Mouse (Mus musculus): Measurements from ENCODE around the gene Ezh1. TPM values are rescaled to one million over a fixed set of nuclear protein-coding genes. Genes with fewer than 3 reads are reported as not detected.
"Not testable (repeated sequence)": the region's sequence is repeated elsewhere in the genome, so short reads cannot be mapped to it uniquely, and the experiment has no call there.

Ezh1 gene
- polyA plus RNA-seq, 1 experiment from 2014 or later, result 14.8 TPM

DNA sequence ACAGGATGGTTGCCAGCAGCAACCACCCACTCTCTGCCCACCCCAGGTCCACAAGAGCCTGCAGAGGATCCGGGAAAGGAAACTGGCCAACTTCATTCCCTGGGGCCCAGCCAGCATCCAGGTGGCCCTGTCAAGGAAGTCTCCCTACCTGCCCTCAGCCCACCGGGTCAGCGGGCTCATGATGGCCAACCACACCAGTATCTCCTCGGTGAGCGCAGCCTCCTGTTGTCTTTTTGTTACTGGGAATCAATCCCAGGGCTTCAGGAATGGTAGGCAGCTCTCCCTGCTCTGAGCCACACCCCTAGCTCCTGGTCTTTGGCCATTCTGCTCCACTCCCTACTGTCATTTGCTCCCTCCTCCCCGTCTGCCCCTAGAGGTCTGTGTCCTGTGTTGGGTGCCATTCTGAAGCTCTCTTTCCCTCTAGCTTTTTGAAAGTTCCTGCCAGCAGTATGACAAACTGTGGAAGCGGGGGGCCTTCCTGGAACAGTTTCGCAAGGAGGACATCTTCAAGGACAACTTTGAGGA, 65.2 kb downstream of the Ezh1 start:
- H3K9me3 ChIP-seq (ENCODE audit: control insufficient read depth, low read length); H3K9ac ChIP-seq (ENCODE audit: low read depth, low read length); H3K4me1 ChIP-seq (ENCODE audit: control insufficient read depth, insufficient read depth, low read length); H3K4me2 ChIP-seq (ENCODE audit: low read depth, low read length); DNase-seq (ENCODE audit: low spot score); H3K27ac ChIP-seq (replicated peaks; ENCODE audit: low read depth, low read length); ATAC-seq (ENCODE audit: low read depth); H3K4me3 ChIP-seq (ENCODE audit: low read depth, low read length): not testable (repeated sequence)
- Histone ChIP-seq H3K27me3 (replicated peaks; ENCODE audit: control insufficient read depth, insufficient read depth, low read length) (peaks cover 35% of the 10 kb centered on the region), H3K36me3 (ENCODE audit: control insufficient read depth, insufficient read depth, low read length) (peaks cover 47% of the 10 kb centered on the region)
- WGBS, result 75% methylated on average over 4 of the region's 8 CpGs

DNA sequence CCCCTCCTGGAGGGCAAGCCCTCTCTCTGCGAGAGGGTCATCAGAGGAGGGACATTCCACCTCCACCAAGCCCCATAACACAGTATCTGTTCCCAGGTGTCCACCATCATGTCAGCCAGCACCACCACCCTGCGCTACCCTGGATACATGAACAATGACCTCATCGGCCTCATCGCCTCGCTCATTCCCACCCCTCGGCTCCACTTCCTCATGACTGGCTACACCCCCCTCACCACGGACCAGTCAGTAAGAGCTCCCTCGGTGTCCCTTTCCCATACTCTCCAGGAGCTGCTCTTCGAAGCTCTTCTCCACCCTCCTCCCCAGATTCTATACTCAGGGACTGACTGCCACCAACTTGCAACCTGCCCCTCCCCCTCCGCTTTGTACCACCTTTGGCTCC, 66.1 kb downstream of the Ezh1 start:
- not testable (repeated sequence) for ATAC-seq (ENCODE audit: low read depth); H3K4me2 ChIP-seq (ENCODE audit: low read depth, low read length); DNase-seq (ENCODE audit: low spot score); H3K9me3 ChIP-seq (ENCODE audit: control insufficient read depth, low read length); H3K4me3 ChIP-seq (ENCODE audit: low read depth, low read length); H3K9ac ChIP-seq (ENCODE audit: low read depth, low read length); H3K27ac ChIP-seq (replicated peaks; ENCODE audit: low read depth, low read length)
- Histone ChIP-seq H3K27me3 (replicated peaks; ENCODE audit: control insufficient read depth, insufficient read depth, low read length) (peaks cover 26% of the 10 kb centered on the region), H3K4me1 (ENCODE audit: control insufficient read depth, insufficient read depth, low read length) (peaks cover 10% of the 10 kb centered on the region; the same call in 1 of the 2 replicates), H3K36me3 (ENCODE audit: control insufficient read depth, insufficient read depth, low read length) (peaks cover 38% of the 10 kb centered on the region)
- 81% methylated on average over 8 of the region's 10 CpGs for WGBS

- peak; percentile 88 for DNase-seq (ENCODE audit: low spot score)
- peak; percentile 89 for ATAC-seq (ENCODE audit: low read depth)
- no peaks in the 10 kb centered on the region for H3K9me3 ChIP-seq (ENCODE audit: control insufficient read depth, low read length)
- H3K36me3 ChIP-seq (ENCODE audit: control insufficient read depth, insufficient read depth, low read length), result no peaks in the 10 kb centered on the region
- 3% methylated on average over 22 of the region's 36 CpGs for WGBS
- H3K4me2 ChIP-seq (ENCODE audit: low read depth, low read length), result peak within 1 kb of the TSS; percentile 63
- peak within 1 kb of the TSS; percentile 66; the same call in 1 of the 2 replicates for H3K27ac ChIP-seq (replicated peaks; ENCODE audit: low read depth, low read length)
- peak within 1 kb of the TSS; percentile 38 for H3K4me3 ChIP-seq (ENCODE audit: low read depth, low read length)
- H3K27me3 ChIP-seq (replicated peaks; ENCODE audit: control insufficient read depth, insufficient read depth, low read length), result no peaks in the 10 kb centered on the region
- H3K4me1 ChIP-seq (ENCODE audit: control insufficient read depth, insufficient read depth, low read length), result peaks cover 4% of the 10 kb centered on the region; the same call in 1 of the 2 replicates
- H3K9ac ChIP-seq (ENCODE audit: low read depth, low read length), result peak within 1 kb of the TSS; percentile 62
Observed at GRCm38 (mm10) chr11:101155728-101156371, 70.4 kb downstream of the Ezh1 start, which contains the start of gene Tubg2. Gene Tubg2, plus strand, starts transcription at chr11:101155907.

DNA sequence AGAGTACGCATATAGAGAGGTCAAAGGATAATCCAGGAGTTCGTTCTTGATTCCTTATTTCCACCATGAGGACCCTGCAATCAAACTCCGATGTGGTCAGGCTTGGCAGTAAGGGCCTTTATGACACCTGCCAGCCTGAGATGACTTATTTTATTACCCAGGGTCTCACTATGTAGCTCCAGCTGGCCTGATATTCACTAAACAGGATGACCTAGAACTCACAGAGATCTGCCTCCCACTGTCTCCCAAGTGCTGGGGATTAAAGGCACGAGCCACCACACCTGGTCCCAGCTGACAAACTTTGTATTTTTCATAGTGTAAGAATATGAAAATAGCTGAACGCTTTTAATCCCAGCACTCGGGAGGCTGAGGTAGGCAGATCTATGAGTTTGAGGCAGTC, 71.1 kb downstream of the Ezh1 start:
- Histone ChIP-seq H3K36me3 (ENCODE audit: control insufficient read depth, insufficient read depth, low read length) (no peaks in the 10 kb centered on the region), H3K9ac (ENCODE audit: low read depth, low read length) (no peak overlapping the region), H3K4me3 (ENCODE audit: low read depth, low read length) (no peak overlapping the region), H3K4me2 (ENCODE audit: low read depth, low read length) (peak overlapping the region; percentile 63; the same call in 1 of the 2 replicates), H3K4me1 (ENCODE audit: control insufficient read depth, insufficient read depth, low read length) (peaks cover 4% of the 10 kb centered on the region; the same call in 1 of the 2 replicates), H3K27ac (replicated peaks; ENCODE audit: low read depth, low read length) (no peak overlapping the region), H3K27me3 (replicated peaks; ENCODE audit: control insufficient read depth, insufficient read depth, low read length) (no peaks in the 10 kb centered on the region), H3K9me3 (ENCODE audit: control insufficient read depth, low read length) (no peaks in the 10 kb centered on the region)
- DNase-seq (ENCODE audit: low spot score) (no peak), ATAC-seq (ENCODE audit: low read depth) (no peak)
- WGBS, result 75% methylated on average over 6 of the region's 6 CpGs

DNA sequence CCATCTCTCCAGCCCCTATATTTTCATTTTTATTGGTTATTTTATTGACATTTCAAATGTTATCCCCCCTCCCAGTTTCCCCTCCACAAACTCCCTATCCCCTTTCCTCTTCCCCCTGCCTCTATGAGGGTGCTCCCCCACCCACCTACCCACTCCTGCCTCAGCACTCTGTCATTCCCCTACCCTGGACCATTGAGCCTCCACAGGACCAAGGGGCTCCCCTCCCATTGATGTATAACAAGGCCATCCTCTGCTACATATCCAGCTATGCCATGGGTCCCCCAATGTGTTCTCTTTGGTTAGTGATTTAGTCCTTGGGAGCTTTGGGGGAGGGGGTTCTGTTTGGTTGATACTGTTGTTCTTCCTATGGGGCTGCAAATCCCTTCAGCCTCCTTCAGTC, 71.6 kb downstream of the Ezh1 start:
- Histone ChIP-seq H3K36me3 (ENCODE audit: control insufficient read depth, insufficient read depth, low read length) (no peaks in the 10 kb centered on the region), H3K27ac (replicated peaks; ENCODE audit: low read depth, low read length) (no peak overlapping the region), H3K4me3 (ENCODE audit: low read depth, low read length) (no peak overlapping the region), H3K4me2 (ENCODE audit: low read depth, low read length) (no peak overlapping the region), H3K9ac (ENCODE audit: low read depth, low read length) (no peak overlapping the region), H3K27me3 (replicated peaks; ENCODE audit: control insufficient read depth, insufficient read depth, low read length) (no peaks in the 10 kb centered on the region), H3K4me1 (ENCODE audit: control insufficient read depth, insufficient read depth, low read length) (peaks cover 6% of the 10 kb centered on the region), H3K9me3 (ENCODE audit: control insufficient read depth, low read length) (no peaks in the 10 kb centered on the region)
- ATAC-seq (ENCODE audit: low read depth), result no peak
- no peak for DNase-seq (ENCODE audit: low spot score)

DNA sequence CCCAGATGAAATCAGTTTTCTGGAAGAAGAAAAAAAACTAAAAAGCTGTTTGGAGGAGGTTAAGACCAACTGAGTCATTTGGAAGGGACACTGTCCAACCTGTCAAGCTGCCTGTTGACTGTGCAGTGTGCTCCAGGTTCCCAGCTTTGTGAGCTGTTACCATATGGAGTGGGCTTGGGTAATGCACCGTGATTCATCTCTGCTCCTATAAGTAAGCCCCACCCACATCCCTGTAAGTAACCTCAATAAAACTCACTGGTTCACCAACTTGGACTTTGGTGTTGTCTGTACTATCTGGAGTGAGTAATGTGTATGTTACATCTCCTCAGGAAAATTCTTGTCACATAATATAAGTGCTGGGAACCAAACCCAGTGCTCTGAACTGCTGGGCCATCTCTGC, 73.4 kb downstream of the Ezh1 start:
- Histone ChIP-seq H3K9me3 (ENCODE audit: control insufficient read depth, low read length) (no peaks in the 10 kb centered on the region), H3K27me3 (replicated peaks; ENCODE audit: control insufficient read depth, insufficient read depth, low read length) (no peaks in the 10 kb centered on the region), H3K4me1 (ENCODE audit: control insufficient read depth, insufficient read depth, low read length) (peaks cover 18% of the 10 kb centered on the region), H3K9ac (ENCODE audit: low read depth, low read length) (no peak overlapping the region), H3K4me3 (ENCODE audit: low read depth, low read length) (no peak overlapping the region), H3K27ac (replicated peaks; ENCODE audit: low read depth, low read length) (no peak overlapping the region), H3K4me2 (ENCODE audit: low read depth, low read length) (no peak overlapping the region), H3K36me3 (ENCODE audit: control insufficient read depth, insufficient read depth, low read length) (no peaks in the 10 kb centered on the region)
- DNase-seq (ENCODE audit: low spot score), result no peak
- ATAC-seq (ENCODE audit: low read depth), result no peak
- 75% methylated on average over 1 of the region's 1 CpGs for WGBS

GRCm38 (mm10) chr11:101151063-101151462, 75.2 kb downstream of the Ezh1 start:
- Histone ChIP-seq H3K4me1 (ENCODE audit: control insufficient read depth, insufficient read depth, low read length) (peaks cover 14% of the 10 kb centered on the region), H3K36me3 (ENCODE audit: control insufficient read depth, insufficient read depth, low read length) (no peaks in the 10 kb centered on the region), H3K27ac (replicated peaks; ENCODE audit: low read depth, low read length) (no peak overlapping the region), H3K9me3 (ENCODE audit: control insufficient read depth, low read length) (no peaks in the 10 kb centered on the region), H3K27me3 (replicated peaks; ENCODE audit: control insufficient read depth, insufficient read depth, low read length) (no peaks in the 10 kb centered on the region), H3K4me2 (ENCODE audit: low read depth, low read length) (no peak overlapping the region), H3K9ac (ENCODE audit: low read depth, low read length) (no peak overlapping the region), H3K4me3 (ENCODE audit: low read depth, low read length) (no peak overlapping the region)
- WGBS, result 60% methylated on average over 2 of the region's 2 CpGs
- ATAC-seq (ENCODE audit: low read depth) (no peak), DNase-seq (ENCODE audit: low spot score) (no peak)

GRCm38 (mm10) chr11:101149178-101150105, 76.8 kb downstream of the Ezh1 start:
- ATAC-seq (ENCODE audit: low read depth), result peak; percentile 76
- peak; percentile 87 for DNase-seq (ENCODE audit: low spot score)
- Histone ChIP-seq H3K27me3 (replicated peaks; ENCODE audit: control insufficient read depth, insufficient read depth, low read length) (no peaks in the 10 kb centered on the region), H3K36me3 (ENCODE audit: control insufficient read depth, insufficient read depth, low read length) (no peaks in the 10 kb centered on the region), H3K27ac (replicated peaks; ENCODE audit: low read depth, low read length) (peak overlapping the region; percentile 89), H3K4me2 (ENCODE audit: low read depth, low read length) (peak overlapping the region; percentile 25), H3K9me3 (ENCODE audit: control insufficient read depth, low read length) (no peaks in the 10 kb centered on the region), H3K4me3 (ENCODE audit: low read depth, low read length) (no peak overlapping the region), H3K4me1 (ENCODE audit: control insufficient read depth, insufficient read depth, low read length) (peaks cover 14% of the 10 kb centered on the region), H3K9ac (ENCODE audit: low read depth, low read length) (peak overlapping the region; percentile 15; the same call in 1 of the 2 replicates)
- 14% methylated on average over 9 of the region's 9 CpGs for WGBS
